Mouse (Mus musculus): Measurements from ENCODE around the gene Sipa1l2. TPM values are rescaled to one million over a fixed set of nuclear protein-coding genes. Genes with fewer than 3 reads are reported as not detected.

Sipa1l2 gene
- polyA plus RNA-seq, 1 experiment from 2014 or later: 8.2 TPM

DNA sequence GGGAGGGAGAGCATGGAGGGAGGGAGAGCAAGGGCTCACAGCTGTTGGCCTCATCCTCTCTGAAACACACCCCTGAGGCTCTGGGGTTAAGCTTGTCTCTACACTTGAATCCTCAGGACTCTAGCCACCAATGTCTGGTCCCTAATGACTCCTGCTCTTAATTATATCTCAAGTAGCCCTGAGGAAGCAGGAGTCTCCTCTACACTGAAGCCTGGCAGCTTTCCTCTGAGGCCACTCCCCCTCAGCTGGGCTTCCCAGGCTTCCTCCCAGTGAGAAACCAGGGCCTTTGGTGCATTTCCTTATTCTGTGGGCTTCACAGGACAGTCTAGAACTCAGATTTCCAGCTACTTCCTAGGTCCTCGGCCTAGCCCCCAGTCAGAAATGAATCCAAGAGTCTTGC lies 80.9 kb downstream of the Sipa1l2 start:
- no peak overlapping the region for H3K27ac ChIP-seq
- peaks cover 11% of the 10 kb centered on the region; the same call in 1 of the 2 replicates for H3K4me1 ChIP-seq (replicated peaks; ENCODE audit: insufficient read depth, low read length)
- TF ChIP-seq CTCF (IDR thresholded peaks at IDR 0.05; ENCODE audit: low read depth): no peak
- H3K27me3 ChIP-seq (ENCODE audit: insufficient read depth, low read length): no peaks in the 10 kb centered on the region
- H3K4me3 ChIP-seq (replicated peaks; ENCODE audit: low read depth, low read length): no peak overlapping the region
- peaks cover 13% of the 10 kb centered on the region; the same call in 1 of the 2 replicates for H3K36me3 ChIP-seq (ENCODE audit: insufficient read depth, low read length)
- no peak overlapping the region for H3K4me2 ChIP-seq (ENCODE audit: low read length)
- H3K9ac ChIP-seq (ENCODE audit: low read depth, low read length): no peak overlapping the region
- DNase-seq (ENCODE audit: low spot score) (peak; percentile 38), ATAC-seq (replicated peaks; ENCODE audit: low FRiP score, low read depth) (no peak)
- no peaks in the 10 kb centered on the region for H3K9me3 ChIP-seq (replicated peaks; ENCODE audit: low read length)
- WGBS: 32% methylated on average over 1 of the region's 1 CpGs

DNA sequence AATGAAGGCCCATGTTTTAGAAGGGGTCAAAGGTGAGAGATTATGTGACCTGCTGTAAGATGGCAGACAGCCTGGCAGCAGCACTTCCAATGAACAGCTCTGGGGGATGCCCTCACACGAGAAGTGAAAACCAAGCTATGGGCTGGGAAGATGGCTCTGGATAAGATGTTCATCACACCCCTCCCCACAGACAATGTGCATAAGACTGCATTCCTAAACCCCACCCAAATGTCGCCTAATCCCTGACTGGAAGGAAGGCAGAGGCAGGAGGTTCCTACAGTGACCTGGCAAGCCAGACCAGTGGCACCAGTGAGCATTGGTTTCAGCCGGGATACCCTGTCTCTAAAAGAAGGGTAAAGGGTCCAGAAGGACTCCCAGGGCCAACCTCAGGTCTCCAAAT lies 83.9 kb downstream of the Sipa1l2 start:
- ATAC-seq (replicated peaks; ENCODE audit: low FRiP score, low read depth) (no peak), DNase-seq (ENCODE audit: low spot score) (no peak)
- Histone ChIP-seq H3K9ac (ENCODE audit: low read depth, low read length) (no peak overlapping the region), H3K36me3 (ENCODE audit: insufficient read depth, low read length) (peaks cover 12% of the 10 kb centered on the region; the same call in 1 of the 2 replicates), H3K4me1 (replicated peaks; ENCODE audit: insufficient read depth, low read length) (peaks cover 11% of the 10 kb centered on the region; the same call in 1 of the 2 replicates), H3K4me2 (ENCODE audit: low read length) (no peak overlapping the region), H3K27ac (no peak overlapping the region), H3K27me3 (ENCODE audit: insufficient read depth, low read length) (no peaks in the 10 kb centered on the region), H3K9me3 (replicated peaks; ENCODE audit: low read length) (no peaks in the 10 kb centered on the region), H3K4me3 (replicated peaks; ENCODE audit: low read depth, low read length) (no peak overlapping the region)
- 93% methylated on average over 3 of the region's 3 CpGs for WGBS
- no peak for TF ChIP-seq CTCF (IDR thresholded peaks at IDR 0.05; ENCODE audit: low read depth)

DNA sequence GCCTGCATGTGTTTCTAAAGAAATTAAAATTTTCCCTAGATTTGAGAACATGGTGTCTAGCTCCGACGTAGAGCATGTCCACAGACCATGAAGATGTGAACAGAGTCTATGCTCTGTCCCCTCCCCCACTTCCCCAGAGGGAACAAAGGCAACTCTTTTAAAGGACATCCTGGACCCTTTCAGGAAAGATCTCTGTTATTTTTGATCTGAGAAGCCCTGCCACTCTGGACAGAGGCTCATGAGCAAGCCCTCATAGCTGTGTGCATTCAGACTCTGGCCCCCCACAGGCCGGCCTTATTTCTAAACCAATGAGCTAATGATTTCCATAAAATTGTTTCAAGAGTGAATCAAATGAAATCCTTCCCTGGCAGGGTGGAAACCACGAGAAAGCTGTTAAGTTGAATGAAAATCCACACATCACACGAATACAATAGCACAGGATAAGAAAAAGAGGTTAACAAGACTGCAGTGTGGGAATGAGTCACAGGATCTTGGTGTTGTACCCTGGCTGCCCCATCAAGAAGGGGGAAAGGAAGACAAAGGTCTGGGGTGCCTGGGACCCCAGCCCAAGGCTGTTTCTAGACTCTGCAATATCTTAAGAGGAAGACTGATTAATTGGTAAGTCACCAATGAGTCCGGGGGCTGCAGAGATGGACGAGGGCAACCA lies 84.9 kb downstream of the Sipa1l2 start:
- no peak overlapping the region for H3K27ac ChIP-seq
- H3K4me1 ChIP-seq (replicated peaks; ENCODE audit: insufficient read depth, low read length): peaks cover 11% of the 10 kb centered on the region; the same call in 1 of the 2 replicates
- no peak for ATAC-seq (replicated peaks; ENCODE audit: low FRiP score, low read depth)
- WGBS: 54% methylated on average over 7 of the region's 7 CpGs
- H3K9ac ChIP-seq (ENCODE audit: low read depth, low read length): no peak overlapping the region
- H3K9me3 ChIP-seq (replicated peaks; ENCODE audit: low read length): no peaks in the 10 kb centered on the region
- no peak overlapping the region for H3K4me3 ChIP-seq (replicated peaks; ENCODE audit: low read depth, low read length)
- H3K27me3 ChIP-seq (ENCODE audit: insufficient read depth, low read length): no peaks in the 10 kb centered on the region
- H3K36me3 ChIP-seq (ENCODE audit: insufficient read depth, low read length): peaks cover 17% of the 10 kb centered on the region; the same call in 1 of the 2 replicates
- H3K4me2 ChIP-seq (ENCODE audit: low read length): no peak overlapping the region
- DNase-seq (ENCODE audit: low spot score): no peak
- no peak for TF ChIP-seq CTCF (IDR thresholded peaks at IDR 0.05; ENCODE audit: low read depth)

DNA sequence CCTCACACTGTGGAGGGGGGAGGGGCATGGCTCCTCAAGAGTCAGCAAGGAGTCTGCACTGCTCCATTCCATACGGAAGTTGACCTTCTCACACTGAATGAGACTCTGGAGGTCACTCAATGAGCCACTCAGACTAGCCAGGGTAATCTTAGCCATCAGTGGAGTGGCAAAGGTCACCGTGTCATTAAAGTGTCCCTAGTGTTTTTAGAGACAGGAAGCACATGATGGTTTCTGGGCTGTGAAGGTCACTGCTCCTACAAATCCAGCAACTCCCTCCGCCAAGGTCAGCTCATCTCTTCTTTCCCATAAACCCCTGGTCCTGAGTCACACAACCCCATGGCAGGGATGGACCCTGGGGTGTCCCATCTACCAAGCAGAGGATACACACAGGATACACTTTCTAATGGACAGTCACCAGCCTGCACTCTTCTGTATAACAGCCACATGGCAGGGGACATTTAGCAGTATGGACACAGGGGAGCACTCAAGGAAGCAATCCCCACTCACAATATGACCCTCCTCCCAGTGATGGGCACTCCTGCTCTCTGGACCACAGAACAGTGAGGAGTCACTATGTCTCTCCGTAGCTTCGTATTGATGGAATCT lies 87.0 kb downstream of the Sipa1l2 start:
- Histone ChIP-seq H3K4me1 (replicated peaks; ENCODE audit: insufficient read depth, low read length) (peaks cover 6% of the 10 kb centered on the region; the same call in 1 of the 2 replicates), H3K9ac (ENCODE audit: low read depth, low read length) (no peak overlapping the region), H3K27me3 (ENCODE audit: insufficient read depth, low read length) (no peaks in the 10 kb centered on the region), H3K9me3 (replicated peaks; ENCODE audit: low read length) (no peaks in the 10 kb centered on the region), H3K36me3 (ENCODE audit: insufficient read depth, low read length) (peaks cover 26% of the 10 kb centered on the region), H3K4me2 (ENCODE audit: low read length) (no peak overlapping the region), H3K27ac (no peak overlapping the region; the same call in 1 of the 2 replicates), H3K4me3 (replicated peaks; ENCODE audit: low read depth, low read length) (no peak overlapping the region)
- WGBS: 63% methylated on average over 5 of the region's 5 CpGs
- no peak for TF ChIP-seq CTCF (IDR thresholded peaks at IDR 0.05; ENCODE audit: low read depth)
- DNase-seq (ENCODE audit: low spot score) (no peak), ATAC-seq (replicated peaks; ENCODE audit: low FRiP score, low read depth) (no peak)

GRCm38 (mm10) chr8:125474876-125475275 lies 94.7 kb downstream of the Sipa1l2 start:
- no peaks in the 10 kb centered on the region for H3K4me1 ChIP-seq (replicated peaks; ENCODE audit: insufficient read depth, low read length)
- H3K27me3 ChIP-seq (ENCODE audit: insufficient read depth, low read length): no peaks in the 10 kb centered on the region
- 47% methylated on average over 12 of the region's 12 CpGs for WGBS
- no peak overlapping the region for H3K4me2 ChIP-seq (ENCODE audit: low read length)
- no peak overlapping the region for H3K4me3 ChIP-seq (replicated peaks; ENCODE audit: low read depth, low read length)
- no peak for ATAC-seq (replicated peaks; ENCODE audit: low FRiP score, low read depth)
- no peaks in the 10 kb centered on the region for H3K9me3 ChIP-seq (replicated peaks; ENCODE audit: low read length)
- peaks cover 19% of the 10 kb centered on the region for H3K36me3 ChIP-seq (ENCODE audit: insufficient read depth, low read length)
- no peak overlapping the region for H3K9ac ChIP-seq (ENCODE audit: low read depth, low read length)
- TF ChIP-seq CTCF (IDR thresholded peaks at IDR 0.05; ENCODE audit: low read depth): no peak
- DNase-seq (ENCODE audit: low spot score): peak; percentile 61
- peak overlapping the region; percentile 19; the same call in 1 of the 2 replicates for H3K27ac ChIP-seq

GRCm38 (mm10) chr8:125471374-125471773 lies 98.2 kb downstream of the Sipa1l2 start:
- Histone ChIP-seq H3K36me3 (ENCODE audit: insufficient read depth, low read length) (peaks cover 27% of the 10 kb centered on the region), H3K27me3 (ENCODE audit: insufficient read depth, low read length) (no peaks in the 10 kb centered on the region), H3K4me1 (replicated peaks; ENCODE audit: insufficient read depth, low read length) (no peaks in the 10 kb centered on the region), H3K9me3 (replicated peaks; ENCODE audit: low read length) (no peaks in the 10 kb centered on the region), H3K27ac (no peak overlapping the region), H3K9ac (ENCODE audit: low read depth, low read length) (no peak overlapping the region), H3K4me3 (replicated peaks; ENCODE audit: low read depth, low read length) (no peak overlapping the region), H3K4me2 (ENCODE audit: low read length) (no peak overlapping the region)
- WGBS: 67% methylated on average over 9 of the region's 9 CpGs
- TF ChIP-seq CTCF (IDR thresholded peaks at IDR 0.05; ENCODE audit: low read depth): no peak
- ATAC-seq (replicated peaks; ENCODE audit: low FRiP score, low read depth): no peak
- no peak for DNase-seq (ENCODE audit: low spot score)
